Mouse (Mus musculus) embryonic facial prominence, embryonic 14.5 days (tissue): ENCODE data around the gene Il34. TPM values are rescaled to one million over a fixed set of nuclear protein-coding genes. Genes with fewer than 3 reads are reported as not detected.
A peak's percentile ranks its signal among the peaks of the same experiment; 100 is the strongest.

Experiments
- ATAC-seq: fragments of 200-750 bp; cut with Nextera tagmentation; 2 replicates; pipeline ENCODE4 v1.8.0; 2017; ENCODE audit warnings: low read depth, moderate number of reproducible peaks, moderate TSS enrichment
- DNase-seq: peaks from one replicate; pipeline ENCODE4 v3.0.0-alpha.2; 2015; ENCODE audit warnings: low spot score
- H3K27ac ChIP-seq: fragments of 300-500 bp; sonication (generic); replicated peaks from 2 replicates; pipeline ENCODE4 v1.5.1; 2014; ENCODE audit warnings: low read depth, mild to moderate bottlenecking, low read length, moderate library complexity
- H3K27me3 ChIP-seq: fragments of 300-500 bp; sonication (generic); replicated peaks from 2 replicates; pipeline ENCODE4 v1.6.1; 2014; ENCODE audit warnings: low read length; ENCODE audit not compliant: control insufficient read depth, insufficient read depth
- H3K36me3 ChIP-seq: fragments of 300-500 bp; sonication (generic); 2 replicates; pipeline ENCODE4 v1.6.1; 2014; ENCODE audit warnings: low read length, mixed read lengths; ENCODE audit not compliant: control insufficient read depth, insufficient read depth
- H3K4me1 ChIP-seq: fragments of 300-500 bp; sonication (generic); 2 replicates; pipeline ENCODE4 v1.6.1; 2014; ENCODE audit warnings: antibody characterized with exemption, low read length; ENCODE audit not compliant: control insufficient read depth, insufficient read depth
- H3K4me2 ChIP-seq: fragments of 300-500 bp; sonication (generic); 2 replicates; pipeline ENCODE4 v1.6.1; 2014; ENCODE audit warnings: low read depth, mild to moderate bottlenecking, low read length, moderate library complexity, mixed read lengths
- H3K4me3 ChIP-seq: fragments of 300-500 bp; sonication (generic); 2 replicates; pipeline ENCODE4 v1.5.1; 2014; ENCODE audit warnings: low read depth, mild to moderate bottlenecking, low read length
- H3K9ac ChIP-seq: fragments of 300-500 bp; sonication (generic); 2 replicates; pipeline ENCODE4 v1.6.1; 2014; ENCODE audit warnings: low read depth, mild to moderate bottlenecking, low read length, moderate library complexity, mixed read lengths
- H3K9me3 ChIP-seq: fragments of 300-500 bp; sonication (generic); 2 replicates; pipeline ENCODE4 v1.6.1; 2016; ENCODE audit warnings: low read length; ENCODE audit not compliant: control insufficient read depth
- WGBS: fragments of 180-500 bp; shearing (Covaris S2); extraction: QIAGEN DNeasy Blood & Tissue Kit; methylation state at CpG from one replicate; pipeline ENCODE4 v1.1.7; 2014; 5-methylcytosine and 5-hydroxymethylcytosine counted together
- polyA plus RNA-seq: library from polyadenylated mRNA; unstranded; fragments of >200 nt; fragmentation: Nextera tagmentation; extraction: Ambion mirVana; gene quantifications from 2 replicates; pipeline ENCODE4 v1.2.1, GENCODE M21; 2014

The Il34 gene
- polyA plus RNA-seq, 1 experiment from 2014 or later = 1.7 TPM

DNA sequence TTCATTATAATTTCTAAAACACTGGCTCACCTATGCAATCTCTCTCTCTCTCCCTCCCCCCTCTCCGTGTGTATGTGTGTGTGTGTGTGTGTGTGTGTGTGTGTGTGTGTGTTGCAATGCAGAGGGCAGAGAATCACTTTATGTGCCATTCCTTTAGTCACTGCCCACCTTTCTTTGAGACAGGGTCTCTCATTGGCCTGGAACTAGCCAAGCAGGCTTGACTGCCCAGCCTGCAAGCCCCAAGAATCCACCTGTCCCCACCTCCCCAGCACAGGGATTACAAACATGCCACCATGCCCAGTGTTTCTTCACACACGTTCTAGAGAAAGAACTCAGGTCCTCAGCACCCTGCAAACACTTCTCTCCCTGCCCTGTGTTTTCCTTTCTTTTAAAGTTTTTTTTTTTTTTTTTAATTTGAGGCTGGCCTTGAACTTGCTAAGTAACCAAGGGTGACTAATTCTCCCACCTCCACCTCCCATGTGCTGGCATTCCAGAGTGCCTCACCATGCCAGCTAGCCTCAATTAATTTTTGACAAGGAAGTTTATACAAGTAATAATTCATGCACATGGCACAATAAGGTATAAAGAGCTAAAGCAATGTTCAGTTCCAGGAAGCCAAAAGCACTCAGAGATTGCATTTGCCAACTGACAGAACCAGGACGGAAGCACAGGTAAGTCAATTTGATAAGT is 754 bp downstream of the Il34 start:
- ATAC-seq (no peak), DNase-seq (no peak)

DNA sequence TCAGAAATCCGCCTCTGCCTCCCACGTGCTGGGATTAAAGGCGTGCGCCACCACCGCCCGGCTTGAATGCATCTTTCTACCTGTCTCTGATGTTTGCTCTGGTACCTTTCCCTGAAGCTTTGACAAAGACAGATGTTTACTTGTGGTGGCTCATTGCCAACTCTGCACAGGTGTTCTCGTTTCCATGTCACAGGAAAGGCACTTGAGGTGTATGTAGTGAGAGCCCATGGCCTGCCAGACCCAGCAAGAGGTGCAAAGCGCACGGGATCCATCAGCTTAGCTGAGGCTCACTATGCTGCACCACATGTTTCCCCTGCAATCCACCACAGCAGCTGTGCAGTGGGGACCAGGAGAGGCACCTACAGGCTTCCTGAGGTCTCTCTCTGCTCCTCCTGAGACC is 1.9 kb downstream of the Il34 start:
- H3K4me1 ChIP-seq = peaks cover 4% of the 10 kb centered on the region; the same call in 1 of the 2 replicates
- H3K9me3 ChIP-seq = no peaks in the 10 kb centered on the region
- no peaks in the 10 kb centered on the region for H3K36me3 ChIP-seq
- H3K4me3 ChIP-seq = no peak overlapping the region
- 77% methylated on average over 9 of the region's 9 CpGs for WGBS
- no peaks in the 10 kb centered on the region for H3K27me3 ChIP-seq
- H3K27ac ChIP-seq = no peak overlapping the region
- H3K4me2 ChIP-seq = no peak overlapping the region
- DNase-seq (no peak), ATAC-seq (no peak)
- H3K9ac ChIP-seq = no peak overlapping the region

More for the DNA sequence above, 754 bp downstream of the Il34 start:
- H3K27ac ChIP-seq = no peak overlapping the region
- H3K4me2 ChIP-seq = no peak overlapping the region
- H3K9me3 ChIP-seq = no peaks in the 10 kb centered on the region
- H3K36me3 ChIP-seq = peaks cover 10% of the 10 kb centered on the region
- peaks cover 8% of the 10 kb centered on the region; the same call in 1 of the 2 replicates for H3K4me1 ChIP-seq
- no peak overlapping the region for H3K9ac ChIP-seq
- H3K4me3 ChIP-seq = no peak overlapping the region
- H3K27me3 ChIP-seq = no peaks in the 10 kb centered on the region
- WGBS = 66% methylated on average over 3 of the region's 3 CpGs

DNA sequence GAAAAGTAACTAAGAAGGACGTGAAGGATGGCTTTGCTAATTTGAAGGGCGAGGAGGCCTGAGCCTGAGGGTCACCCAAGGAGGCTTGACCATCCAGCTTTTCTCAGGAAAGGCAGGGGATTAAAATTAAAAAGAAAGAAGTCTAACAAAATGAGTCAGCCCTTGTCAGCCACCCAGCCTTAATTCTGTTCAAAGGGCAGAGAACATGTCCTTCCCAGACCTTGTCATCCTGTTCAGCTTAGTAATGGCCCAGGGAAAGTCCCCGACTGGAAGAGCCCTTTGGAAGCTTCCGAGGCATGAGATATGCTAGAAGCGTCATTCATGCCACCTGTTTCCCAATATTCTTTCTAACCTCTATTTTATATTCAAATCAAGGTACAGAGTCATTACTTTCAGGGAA is 2.7 kb downstream of the Il34 start:
- Histone ChIP-seq H3K36me3 (no peaks in the 10 kb centered on the region), H3K9ac (no peak overlapping the region), H3K4me2 (no peak overlapping the region), H3K4me3 (no peak overlapping the region), H3K9me3 (no peaks in the 10 kb centered on the region), H3K4me1 (no peaks in the 10 kb centered on the region), H3K27ac (no peak overlapping the region), H3K27me3 (no peaks in the 10 kb centered on the region)
- DNase-seq (no peak), ATAC-seq (no peak)
- 85% methylated on average over 5 of the region's 5 CpGs for WGBS

DNA sequence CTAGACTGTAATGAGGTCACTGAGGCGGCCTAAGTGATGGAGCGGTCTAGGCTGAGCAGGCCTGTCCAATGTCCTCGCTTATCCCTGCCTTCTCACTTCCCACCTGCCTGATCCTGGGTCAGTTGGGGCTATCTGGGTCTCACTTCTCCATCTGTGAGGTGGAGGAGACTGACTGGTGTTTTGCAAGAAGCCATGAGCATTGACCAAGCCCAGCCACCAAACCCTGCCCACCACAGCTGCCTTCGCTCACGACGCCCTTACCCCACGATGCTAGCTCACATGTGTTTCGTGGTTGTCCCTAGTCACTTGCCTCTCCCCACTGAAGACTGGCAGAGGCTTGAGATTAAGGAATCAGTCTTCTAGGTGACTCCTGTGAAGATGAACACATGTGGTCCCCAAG is 8.6 kb downstream of the Il34 start:
- Histone ChIP-seq H3K27ac (no peak overlapping the region), H3K9ac (no peak overlapping the region), H3K36me3 (no peaks in the 10 kb centered on the region), H3K4me3 (no peak overlapping the region), H3K27me3 (no peaks in the 10 kb centered on the region), H3K9me3 (no peaks in the 10 kb centered on the region), H3K4me1 (peaks cover 6% of the 10 kb centered on the region; the same call in 1 of the 2 replicates), H3K4me2 (no peak overlapping the region)
- ATAC-seq (no peak), DNase-seq (no peak)
- 95% methylated on average over 8 of the region's 8 CpGs for WGBS

DNA sequence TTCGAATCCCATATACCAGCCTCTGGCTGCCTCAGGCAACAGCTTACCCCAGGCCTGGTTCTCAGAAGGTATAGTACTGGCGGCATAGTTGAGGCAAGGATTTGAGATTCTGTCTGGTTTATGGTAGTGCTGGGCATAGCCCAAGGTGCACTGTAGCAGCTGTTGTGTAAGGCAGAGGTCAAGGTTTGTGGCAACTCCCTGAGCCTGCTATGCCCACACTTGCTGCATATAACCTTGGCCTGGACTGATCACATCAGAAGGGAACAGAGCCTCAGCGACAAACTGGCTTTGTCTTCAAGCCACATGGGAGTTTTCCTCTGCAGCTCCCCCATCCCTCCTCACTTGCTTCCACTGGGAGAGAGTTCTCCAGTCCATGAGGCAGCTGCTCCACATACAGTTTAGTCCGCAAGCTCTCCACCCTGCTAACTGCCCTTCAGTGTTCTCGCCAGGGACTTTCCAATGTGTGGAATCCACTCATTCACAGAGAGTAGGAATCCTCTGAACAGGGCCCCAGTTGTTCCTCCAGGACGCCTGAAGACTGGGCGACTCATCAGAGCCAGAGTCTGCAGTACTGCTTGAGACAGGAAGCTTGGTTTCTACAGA is 11.3 kb downstream of the Il34 start:
- Histone ChIP-seq H3K9ac (no peak overlapping the region), H3K4me2 (no peak overlapping the region), H3K27ac (no peak overlapping the region), H3K9me3 (no peaks in the 10 kb centered on the region), H3K4me1 (peaks cover 14% of the 10 kb centered on the region), H3K4me3 (no peak overlapping the region), H3K36me3 (no peaks in the 10 kb centered on the region), H3K27me3 (no peaks in the 10 kb centered on the region)
- WGBS = 82% methylated on average over 7 of the region's 7 CpGs
- ATAC-seq (no peak), DNase-seq (no peak)

DNA sequence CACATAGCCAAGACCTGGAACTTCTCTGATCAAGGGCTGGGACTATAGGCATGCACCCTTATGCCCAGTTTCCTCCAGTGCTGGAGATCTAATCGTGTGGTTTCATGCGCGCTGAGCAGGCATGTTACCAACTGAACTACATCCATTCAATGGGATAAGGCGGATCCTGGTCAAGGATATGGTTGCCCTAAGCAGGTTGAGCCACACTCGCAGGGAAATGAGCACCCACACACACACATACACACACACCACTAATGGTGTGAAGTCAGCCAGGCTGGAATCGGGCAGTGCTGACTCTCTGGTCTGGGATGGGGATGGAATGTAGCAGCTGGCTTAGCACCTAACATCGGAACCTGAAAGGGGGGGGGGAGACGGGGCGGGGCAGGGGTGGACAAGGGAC is 11.8 kb downstream of the Il34 start:
- Histone ChIP-seq H3K4me1 (peaks cover 17% of the 10 kb centered on the region), H3K27ac (no peak overlapping the region), H3K9me3 (no peaks in the 10 kb centered on the region), H3K9ac (no peak overlapping the region), H3K4me3 (no peak overlapping the region), H3K4me2 (no peak overlapping the region), H3K27me3 (no peaks in the 10 kb centered on the region), H3K36me3 (no peaks in the 10 kb centered on the region)
- 89% methylated on average over 8 of the region's 9 CpGs for WGBS
- no peak for ATAC-seq
- DNase-seq = no peak

DNA sequence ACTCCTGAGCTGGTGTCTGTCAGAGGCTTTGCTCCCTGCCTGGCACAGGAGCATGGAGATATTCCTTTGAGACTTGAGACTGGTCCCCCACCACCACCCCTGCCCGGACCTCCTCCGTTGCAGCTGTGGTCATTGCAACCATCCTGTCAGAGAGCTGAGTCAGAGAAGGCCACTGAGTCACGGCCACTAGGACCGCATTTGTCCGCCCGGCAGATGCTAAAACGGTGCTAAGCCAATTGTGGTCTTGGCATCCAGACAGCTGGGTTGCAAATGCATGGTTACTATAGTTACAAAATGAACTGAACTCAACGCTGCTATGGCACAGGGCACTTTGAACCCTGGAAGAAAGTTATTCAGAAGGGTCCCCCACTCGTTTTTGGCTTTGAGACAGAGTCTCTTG is 12.2 kb downstream of the Il34 start:
- 74% methylated on average over 9 of the region's 9 CpGs for WGBS
- Histone ChIP-seq H3K27me3 (no peaks in the 10 kb centered on the region), H3K4me1 (peaks cover 17% of the 10 kb centered on the region), H3K4me2 (no peak overlapping the region), H3K27ac (no peak overlapping the region), H3K36me3 (no peaks in the 10 kb centered on the region), H3K9me3 (no peaks in the 10 kb centered on the region), H3K4me3 (no peak overlapping the region), H3K9ac (no peak overlapping the region)
- ATAC-seq = no peak
- DNase-seq = peak; percentile 53

DNA sequence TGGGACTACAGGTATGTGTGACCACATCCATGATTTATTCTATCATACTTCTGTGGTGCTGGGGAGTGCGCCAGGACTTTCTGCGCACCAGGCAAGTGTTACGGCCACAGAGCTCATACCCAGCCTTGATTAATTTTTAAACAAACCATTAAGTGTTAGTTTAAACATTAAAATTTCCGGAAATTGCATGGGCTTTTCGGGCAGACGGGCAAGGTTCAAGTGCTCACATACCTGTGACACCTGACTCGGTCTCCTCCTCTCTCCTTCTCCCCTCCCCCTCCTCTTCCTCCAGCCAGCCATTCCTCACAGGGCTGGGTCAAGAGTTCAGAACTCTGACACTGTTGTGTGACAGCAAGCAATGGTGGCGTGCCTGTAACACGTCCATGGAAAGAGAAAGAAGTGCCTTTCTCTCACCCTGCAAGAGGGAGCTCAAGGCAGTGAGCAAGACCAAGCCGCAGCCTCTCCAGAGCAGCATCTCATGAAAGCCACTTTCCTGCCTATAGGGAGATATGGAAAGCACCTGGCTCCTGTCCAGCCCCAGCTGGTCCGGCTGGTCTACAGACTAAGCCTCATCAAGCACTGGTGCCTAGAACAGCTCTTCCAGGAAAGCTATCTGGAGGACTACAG is 13.0 kb downstream of the Il34 start:
- peak; percentile 64 for DNase-seq
- 57% methylated on average over 11 of the region's 11 CpGs for WGBS
- Histone ChIP-seq H3K4me1 (peaks cover 17% of the 10 kb centered on the region), H3K9ac (no peak overlapping the region), H3K4me2 (no peak overlapping the region), H3K27ac (no peak overlapping the region), H3K4me3 (no peak overlapping the region), H3K36me3 (no peaks in the 10 kb centered on the region), H3K9me3 (no peaks in the 10 kb centered on the region), H3K27me3 (no peaks in the 10 kb centered on the region)
- ATAC-seq = peak; percentile 44; the same call in 1 of the 2 replicates
